Mouse (Mus musculus) myocyte (in vitro differentiated cells): ENCODE data around the gene Arhgap21. TPM values are rescaled to one million over a fixed set of nuclear protein-coding genes. Genes with fewer than 3 reads are reported as not detected.

Experiments
- H3K27me3 ChIP-seq: one replicate; pipeline ENCODE4 v1.6.1; 2011; ENCODE audit not compliant: control insufficient read depth, insufficient read depth, insufficient read length
- H3K36me3 ChIP-seq: one replicate; pipeline ENCODE4 v1.6.1; 2011; ENCODE audit not compliant: control insufficient read depth, insufficient read depth
- H3K4me2 ChIP-seq: one replicate; pipeline ENCODE4 v1.6.1; 2011; ENCODE audit warnings: low read depth, control low read depth
- H3K4me3 ChIP-seq: one replicate; pipeline ENCODE4 v1.5.1; 2011; ENCODE audit warnings: mild to moderate bottlenecking, control low read depth, moderate library complexity
- H3K79me2 ChIP-seq: one replicate; pipeline ENCODE4 v1.6.1; 2011; ENCODE audit not compliant: control insufficient read depth, insufficient read depth
- H3ac ChIP-seq: one replicate; pipeline ENCODE4 v1.6.1; 2011; ENCODE audit not compliant: control insufficient read depth, insufficient read length
- CEBPB ChIP-seq: IDR thresholded peaks from 2 replicates; pipeline ENCODE4 v1.6.1; 2011; ENCODE audit warnings: mild to moderate bottlenecking, moderate library complexity; ENCODE audit not compliant: poor library complexity, insufficient read depth, severe bottlenecking
- E2F4 ChIP-seq: IDR thresholded peaks from one replicate; pipeline ENCODE4 v1.6.1; 2011; ENCODE audit warnings: mild to moderate bottlenecking, control low read depth, moderate library complexity; ENCODE audit not compliant: insufficient read depth
- MAX ChIP-seq: IDR thresholded peaks from one replicate; pipeline ENCODE4 v1.6.1; 2011; ENCODE audit warnings: low read depth, mild to moderate bottlenecking, control low read depth
- MYOD1 ChIP-seq, 3 experiments: IDR thresholded peaks; one replicate each; pipeline ENCODE4 v1.6.1; 2011; ENCODE audit warnings: control low read depth in 2 of 3, low read depth in 2 of 3, mild to moderate bottlenecking in 2 of 3, moderate library complexity in 1 of 3; ENCODE audit not compliant: insufficient read length in 2 of 3, control insufficient read depth in 1 of 3
- MYOG ChIP-seq, 3 experiments: IDR thresholded peaks; one replicate each; pipeline ENCODE4 v1.6.1; 2011; ENCODE audit warnings: control low read depth in 2 of 3, low read depth in 2 of 3, mild to moderate bottlenecking in 2 of 3; ENCODE audit not compliant: insufficient read length in 2 of 3, control insufficient read depth in 1 of 3, insufficient read depth in 1 of 3
- POLR2A ChIP-seq: IDR thresholded peaks from one replicate; pipeline ENCODE4 v1.6.1; 2011; ENCODE audit warnings: low read depth, mild to moderate bottlenecking, control low read depth, moderate library complexity; ENCODE audit not compliant: insufficient read length
- POLR2AphosphoS2 ChIP-seq: IDR thresholded peaks from one replicate; pipeline ENCODE4 v1.6.1; 2011; ENCODE audit warnings: low read depth, control low read depth; ENCODE audit not compliant: insufficient read length
- REST ChIP-seq: IDR thresholded peaks from one replicate; pipeline ENCODE4 v1.6.1; 2011; ENCODE audit warnings: mild to moderate bottlenecking, control low read depth, moderate library complexity; ENCODE audit not compliant: insufficient read depth, insufficient read length
- SRF ChIP-seq: IDR thresholded peaks from one replicate; pipeline ENCODE4 v1.6.1; 2011; ENCODE audit warnings: low read depth; ENCODE audit not compliant: control insufficient read depth, insufficient read length
- TCF12 ChIP-seq: IDR thresholded peaks from one replicate; pipeline ENCODE4 v1.6.1; 2011; ENCODE audit warnings: mild to moderate bottlenecking, control low read depth; ENCODE audit not compliant: poor library complexity, insufficient read depth, severe bottlenecking
- TCF3 ChIP-seq: IDR thresholded peaks from one replicate; pipeline ENCODE4 v1.6.1; 2011; ENCODE audit warnings: low read depth, control low read depth; ENCODE audit not compliant: insufficient read length
- USF1 ChIP-seq: IDR thresholded peaks from one replicate; pipeline ENCODE4 v1.6.1; 2011; ENCODE audit warnings: low read depth, mild to moderate bottlenecking, control low read depth, moderate library complexity
- polyA plus RNA-seq: library from polyadenylated mRNA; unstranded; fragments of >200 nt; fragmentation: generic; extraction: Trizol; gene quantifications from one replicate; pipeline ENCODE4 v1.2.1, GENCODE M21; 2012; ENCODE audit warnings: missing spikeins

The Arhgap21 gene
- polyA plus RNA-seq, 1 experiment = 18.0 TPM

GRCm38 (mm10) chr2:20963226-20963805, 5.4 kb downstream of the Arhgap21 start:
- Histone ChIP-seq H3K36me3 (no peaks in the 10 kb centered on the region), H3ac (no peak overlapping the region), H3K27me3 (no peaks in the 10 kb centered on the region), H3K79me2 (peaks cover 96% of the 10 kb centered on the region), H3K4me3 (no peak overlapping the region), H3K4me2 (no peak overlapping the region)
- TF ChIP-seq MYOD1 (IDR thresholded peaks at IDR 0.05; ENCODE audit: control insufficient read depth in 1 of 3, insufficient read length in 2 of 3, low read depth in 2 of 3) (no peak), SRF (no peak)

- H3K36me3 ChIP-seq = no peaks in the 10 kb centered on the region
- H3ac ChIP-seq = no peak overlapping the region
- H3K4me2 ChIP-seq = no peak overlapping the region
- no peak for TF ChIP-seq TCF12
- no peak for TF ChIP-seq USF1
- no peak for TF ChIP-seq MAX
- no peak for TF ChIP-seq POLR2A
- no peak for TF ChIP-seq CEBPB
- no peak for TF ChIP-seq E2F4
- TF ChIP-seq POLR2AphosphoS2 = no peak
- no peak for TF ChIP-seq REST
- no peak for TF ChIP-seq MYOD1 (IDR thresholded peaks at IDR 0.05; ENCODE audit: control insufficient read depth in 1 of 3, insufficient read length in 2 of 3, low read depth in 2 of 3)
- TF ChIP-seq TCF3 = no peak
- TF ChIP-seq SRF = no peak
- no peak for TF ChIP-seq MYOG (IDR thresholded peaks at IDR 0.05; ENCODE audit: control insufficient read depth in 1 of 3, insufficient read depth in 1 of 3, insufficient read length in 2 of 3, low read depth in 2 of 3)
- peaks cover 100% of the 10 kb centered on the region for H3K79me2 ChIP-seq
- H3K4me3 ChIP-seq = no peak overlapping the region
- H3K27me3 ChIP-seq = no peaks in the 10 kb centered on the region
Measured at GRCm38 (mm10) chr2:20962284-20962683, 6.4 kb downstream of the Arhgap21 start.

- H3ac ChIP-seq = no peak overlapping the region
- peaks cover 100% of the 10 kb centered on the region for H3K79me2 ChIP-seq
- no peaks in the 10 kb centered on the region for H3K27me3 ChIP-seq
- no peaks in the 10 kb centered on the region for H3K36me3 ChIP-seq
- no peak overlapping the region for H3K4me2 ChIP-seq
- TF ChIP-seq MYOG (IDR thresholded peaks at IDR 0.05; ENCODE audit: control insufficient read depth in 1 of 3, insufficient read depth in 1 of 3, insufficient read length in 2 of 3, low read depth in 2 of 3) = no peak
- no peak for TF ChIP-seq MAX
- no peak for TF ChIP-seq POLR2AphosphoS2
- TF ChIP-seq MYOD1 (IDR thresholded peaks at IDR 0.05; ENCODE audit: control insufficient read depth in 1 of 3, insufficient read length in 2 of 3, low read depth in 2 of 3) = no peak
- no peak for TF ChIP-seq SRF
- TF ChIP-seq USF1 = no peak
- H3K4me3 ChIP-seq = no peak overlapping the region
Measured at GRCm38 (mm10) chr2:20961825-20962224, 6.9 kb downstream of the Arhgap21 start.

- TF ChIP-seq POLR2AphosphoS2 = no peak
- no peak for TF ChIP-seq TCF12
- TF ChIP-seq E2F4 = no peak
- no peak for TF ChIP-seq USF1
- TF ChIP-seq POLR2A = no peak
- TF ChIP-seq MAX = no peak
- TF ChIP-seq REST = no peak
- no peak for TF ChIP-seq CEBPB
- TF ChIP-seq MYOG (IDR thresholded peaks at IDR 0.05; ENCODE audit: control insufficient read depth in 1 of 3, insufficient read depth in 1 of 3, insufficient read length in 2 of 3, low read depth in 2 of 3) = no peak
- no peak for TF ChIP-seq SRF
- TF ChIP-seq MYOD1 (IDR thresholded peaks at IDR 0.05; ENCODE audit: control insufficient read depth in 1 of 3, insufficient read length in 2 of 3, low read depth in 2 of 3) = no peak
- no peak for TF ChIP-seq TCF3
Measured at GRCm38 (mm10) chr2:20961295-20961694, 7.4 kb downstream of the Arhgap21 start.

GRCm38 (mm10) chr2:20960668-20961035, 8.0 kb downstream of the Arhgap21 start:
- Histone ChIP-seq H3K36me3 (no peaks in the 10 kb centered on the region), H3K79me2 (peaks cover 100% of the 10 kb centered on the region), H3K27me3 (no peaks in the 10 kb centered on the region), H3K4me2 (no peak overlapping the region), H3K4me3 (no peak overlapping the region), H3ac (no peak overlapping the region)
- TF ChIP-seq SRF = no peak
- TF ChIP-seq TCF12 = no peak
- TF ChIP-seq MYOG (IDR thresholded peaks at IDR 0.05; ENCODE audit: control insufficient read depth in 1 of 3, insufficient read depth in 1 of 3, insufficient read length in 2 of 3, low read depth in 2 of 3) = no peak
- TF ChIP-seq POLR2A = no peak
- TF ChIP-seq USF1 = no peak
- TF ChIP-seq REST = no peak
- TF ChIP-seq MYOD1 (IDR thresholded peaks at IDR 0.05; ENCODE audit: control insufficient read depth in 1 of 3, insufficient read length in 2 of 3, low read depth in 2 of 3) = no peak
- TF ChIP-seq E2F4 = no peak

More at GRCm38 (mm10) chr2:20961295-20961694, 7.4 kb downstream of the Arhgap21 start:
- Histone ChIP-seq H3K27me3 (no peaks in the 10 kb centered on the region), H3K4me3 (no peak overlapping the region), H3ac (no peak overlapping the region), H3K4me2 (no peak overlapping the region), H3K36me3 (no peaks in the 10 kb centered on the region), H3K79me2 (peaks cover 100% of the 10 kb centered on the region)
